Comparison of ENCODE assay signal across 17 mouse cellular contexts in the genomic region with DNA sequence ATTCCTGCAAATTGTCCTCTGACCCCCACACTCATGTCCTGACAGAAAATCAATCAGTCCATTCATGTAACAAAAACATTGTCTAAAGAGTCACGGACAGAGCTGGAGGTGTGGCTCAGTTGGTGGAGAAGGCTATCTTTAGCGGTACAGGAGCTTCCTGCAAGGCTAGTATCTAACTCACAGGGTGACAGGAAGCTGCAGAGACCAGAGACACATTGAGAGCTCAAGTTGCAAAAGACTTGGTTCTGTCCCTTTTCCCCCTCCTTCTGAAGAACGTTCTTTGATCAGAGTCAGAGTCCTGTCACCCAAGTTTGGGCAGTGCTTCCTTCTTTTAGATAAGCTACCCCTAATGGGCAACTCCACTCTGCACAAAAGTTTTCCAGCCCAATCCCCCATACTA. TPM values are rescaled to one million over a fixed set of nuclear protein-coding genes. Genes with fewer than 3 reads are reported as not detected.
"Had no signal": no experiment of that assay in that cellular context is flagged by ENCODE, and none has a peak within 500 bp of the region (broad histone marks: within the 10 kb centered on the region; RNA-seq: fewer than 3 reads in every experiment).

No protein-coding gene starts in this region.

- H3K4me3 ChIP-seq: limb, embryonic 12.5 days; liver, embryonic 13.5 days; midbrain, embryonic 12.5 days; neural tube, embryonic 15.5 days had no signal

- DNase-seq: kidney, adult 8-10 months; kidney, postnatal 36 days; layer of hippocampus, adult 9-11 months; layer of hippocampus, postnatal 36 days; liver; liver, embryonic 13.5 days; liver, postnatal 0 days; lung, postnatal 36 days; right cerebral cortex, adult 18-20 months; right cerebral cortex, postnatal 25 days had no signal

- H3K36me3 ChIP-seq: limb, embryonic 12.5 days; liver, embryonic 13.5 days; midbrain, embryonic 12.5 days; neural tube, embryonic 15.5 days had no signal

- H3K27ac ChIP-seq: limb, embryonic 12.5 days; liver, embryonic 13.5 days; midbrain, embryonic 12.5 days; neural tube, embryonic 15.5 days; stomach, postnatal 0 days had no signal

- H3K9me3 ChIP-seq: limb, embryonic 12.5 days; liver, embryonic 13.5 days; midbrain, embryonic 12.5 days had no signal

- H3K9ac ChIP-seq: limb, embryonic 12.5 days; liver, embryonic 13.5 days; liver, postnatal 0 days; midbrain, embryonic 12.5 days; neural tube, embryonic 15.5 days had no signal

- H3K27me3 ChIP-seq: liver, embryonic 13.5 days had no signal

- ATAC-seq: liver, postnatal 0 days; midbrain, embryonic 16.5 days had no signal

- H3K4me2 ChIP-seq: limb, embryonic 12.5 days; liver, embryonic 13.5 days; midbrain, embryonic 12.5 days; neural tube, embryonic 15.5 days had no signal

RNA-seq across cellular contexts. Expression of gene Zfp663, which starts 38.8 kb away (rescaled TPM):
- total RNA-seq: left cerebral cortex, postnatal 36 days; megakaryocyte-erythroid progenitor cell, adult 5-6 weeks had no signal
- polyA plus RNA-seq: liver, postnatal 0 days had no signal

RNA-seq across cellular contexts. Expression of gene Zfp334, which starts 58.4 kb away (rescaled TPM):
- total RNA-seq: megakaryocyte-erythroid progenitor cell, adult 5-6 weeks had no signal
